Mouse (Mus musculus) kidney, postnatal 0 days (tissue): ENCODE measurements around the gene Dlgap1. TPM values are rescaled to one million over a fixed set of nuclear protein-coding genes. Genes with fewer than 3 reads are reported as not detected.

ENCODE experiments used
- ATAC-seq: fragments of 200-750 bp; cut with Nextera tagmentation; replicated peaks from 2 replicates; pipeline ENCODE4 v1.8.0; 2017; ENCODE audit warnings: low read depth, moderate number of reproducible peaks, moderate TSS enrichment, moderate library complexity; ENCODE audit not compliant: low FRiP score
- DNase-seq: peaks from one replicate; pipeline ENCODE4 v3.0.0-alpha.2; 2016; ENCODE audit warnings: low spot score
- H3K27ac ChIP-seq: fragments of 300-500 bp; sonication (generic); 2 replicates; pipeline ENCODE4 v1.5.1; 2014; ENCODE audit warnings: mild to moderate bottlenecking
- H3K27me3 ChIP-seq: fragments of 300-500 bp; sonication (generic); 2 replicates; pipeline ENCODE4 v1.6.1; 2014; ENCODE audit warnings: low read length, mixed read lengths; ENCODE audit not compliant: insufficient read depth
- H3K36me3 ChIP-seq: fragments of 300-500 bp; sonication (generic); 2 replicates; pipeline ENCODE4 v1.6.1; 2014; ENCODE audit warnings: low read length, mixed read lengths; ENCODE audit not compliant: insufficient read depth
- H3K4me1 ChIP-seq: fragments of 300-500 bp; sonication (generic); replicated peaks from 2 replicates; pipeline ENCODE4 v1.6.1; 2014; ENCODE audit warnings: antibody characterized with exemption, low read length, mixed read lengths; ENCODE audit not compliant: insufficient read depth
- H3K4me2 ChIP-seq: fragments of 300-500 bp; sonication (generic); 2 replicates; pipeline ENCODE4 v1.6.1; 2014; ENCODE audit warnings: mild to moderate bottlenecking, low read length, moderate library complexity, mixed read lengths
- H3K4me3 ChIP-seq: fragments of 300-500 bp; sonication (generic); replicated peaks from 2 replicates; pipeline ENCODE4 v1.5.1; 2014; ENCODE audit warnings: low read depth, low read length
- H3K9ac ChIP-seq: fragments of 300-500 bp; sonication (generic); 2 replicates; pipeline ENCODE4 v1.6.1; 2014; ENCODE audit warnings: low read depth, low read length
- H3K9me3 ChIP-seq: fragments of 300-500 bp; sonication (generic); replicated peaks from 2 replicates; pipeline ENCODE4 v1.6.1; 2016; ENCODE audit warnings: low read length, inconsistent platforms, mixed read lengths
- CTCF ChIP-seq: IDR thresholded peaks from 2 replicates; pipeline ENCODE4 v1.5.1; 2016; ENCODE audit warnings: antibody characterized with exemption, low read depth, mild to moderate bottlenecking, moderate library complexity
- whole genome bisulfite sequencing: fragments of 180-500 bp; shearing (Covaris S2); extraction: QIAGEN DNeasy Blood & Tissue Kit; methylation state at CpG from one replicate; pipeline ENCODE4 v1.1.7; 2014; 5-methylcytosine and 5-hydroxymethylcytosine counted together
- polyA plus RNA-seq: library from polyadenylated mRNA; unstranded; fragments of >200 nt; fragmentation: Nextera tagmentation; extraction: Ambion mirVana; gene quantifications from 2 replicates; pipeline ENCODE4 v1.2.1, GENCODE M21; 2015

The Dlgap1 gene
- polyA plus RNA-seq, 1 experiment from 2014 or later = 3.6 TPM

DNA sequence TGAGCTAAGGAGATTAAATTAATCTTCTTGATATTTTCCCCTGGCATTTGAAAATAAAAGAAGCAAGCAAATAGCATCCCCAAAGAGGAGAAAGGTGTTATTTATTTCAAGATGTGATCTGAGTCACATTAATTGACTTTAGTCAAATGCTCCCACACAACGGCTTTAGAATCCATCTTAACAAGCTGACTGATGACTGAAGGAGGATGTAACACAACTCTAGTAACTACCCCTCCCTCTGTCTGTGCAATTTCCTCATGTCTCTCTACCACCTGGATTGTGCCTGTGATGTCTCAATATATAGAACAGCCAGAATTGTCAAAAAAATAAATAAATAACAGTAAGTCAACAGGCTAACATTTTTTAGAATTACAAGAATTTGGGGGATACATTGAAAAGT lies 488.2 kb downstream of the Dlgap1 start:
- H3K4me2 ChIP-seq = no peak overlapping the region
- no peak for TF ChIP-seq CTCF
- H3K36me3 ChIP-seq = no peaks in the 10 kb centered on the region
- ATAC-seq (no peak), DNase-seq (peak; percentile 67)
- no peaks in the 10 kb centered on the region for H3K9me3 ChIP-seq
- H3K4me3 ChIP-seq = no peak overlapping the region
- no peaks in the 10 kb centered on the region for H3K4me1 ChIP-seq
- no peak overlapping the region for H3K27ac ChIP-seq
- no peak overlapping the region for H3K9ac ChIP-seq
- no peaks in the 10 kb centered on the region for H3K27me3 ChIP-seq
- 41% methylated on average over 1 of the region's 1 CpGs for WGBS

- DNase-seq (no peak), ATAC-seq (no peak)
- Histone ChIP-seq H3K9me3 (no peaks in the 10 kb centered on the region), H3K27ac (no peak overlapping the region), H3K4me2 (no peak overlapping the region), H3K4me3 (no peak overlapping the region), H3K27me3 (no peaks in the 10 kb centered on the region), H3K4me1 (no peaks in the 10 kb centered on the region), H3K36me3 (no peaks in the 10 kb centered on the region), H3K9ac (no peak overlapping the region)
- WGBS = 90% methylated on average over 8 of the region's 8 CpGs
- no peak for TF ChIP-seq CTCF
Observed at GRCm38 (mm10) chr17:70462231-70462630, 493.4 kb downstream of the Dlgap1 start.

GRCm38 (mm10) chr17:70462771-70463491 lies 494.1 kb downstream of the Dlgap1 start:
- TF ChIP-seq CTCF = no peak
- no peak for ATAC-seq
- no peak overlapping the region for H3K9ac ChIP-seq
- H3K4me2 ChIP-seq = no peak overlapping the region
- H3K4me1 ChIP-seq = no peaks in the 10 kb centered on the region
- no peak overlapping the region for H3K4me3 ChIP-seq
- 79% methylated on average over 8 of the region's 8 CpGs for WGBS
- no peak overlapping the region for H3K27ac ChIP-seq
- H3K9me3 ChIP-seq = no peaks in the 10 kb centered on the region
- DNase-seq = no peak
- no peaks in the 10 kb centered on the region for H3K27me3 ChIP-seq
- H3K36me3 ChIP-seq = no peaks in the 10 kb centered on the region

DNA sequence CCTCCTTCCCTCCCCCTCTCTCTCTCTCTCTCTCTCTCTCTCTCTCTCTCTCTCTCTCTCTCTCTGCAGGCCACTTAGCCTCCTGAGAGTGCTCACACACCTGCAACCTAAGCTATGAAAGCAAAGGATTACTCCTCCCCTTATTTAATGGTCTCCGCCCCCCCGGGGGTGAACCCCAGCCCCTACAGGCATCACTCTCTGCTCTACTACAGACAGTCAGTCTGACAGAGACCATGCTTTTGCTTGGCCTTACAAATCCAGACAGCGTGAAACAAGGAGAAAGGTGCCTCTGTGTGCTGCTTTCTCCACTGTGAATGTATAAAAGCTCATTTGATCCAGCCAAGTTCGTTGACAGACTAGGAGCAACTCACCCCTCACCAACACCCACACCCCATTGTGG lies 497.5 kb downstream of the Dlgap1 start:
- Histone ChIP-seq H3K27ac (no peak overlapping the region), H3K9ac (no peak overlapping the region), H3K4me1 (no peaks in the 10 kb centered on the region), H3K9me3 (no peaks in the 10 kb centered on the region), H3K4me2 (no peak overlapping the region), H3K27me3 (no peaks in the 10 kb centered on the region), H3K4me3 (no peak overlapping the region), H3K36me3 (no peaks in the 10 kb centered on the region)
- no peak for DNase-seq
- ATAC-seq = no peak
- 51% methylated on average over 4 of the region's 4 CpGs for WGBS
- TF ChIP-seq CTCF = no peak

GRCm38 (mm10) chr17:70470970-70471371 lies 502.1 kb downstream of the Dlgap1 start:
- no peaks in the 10 kb centered on the region for H3K27me3 ChIP-seq
- H3K4me2 ChIP-seq = no peak overlapping the region
- ATAC-seq (no peak), DNase-seq (no peak)
- H3K4me3 ChIP-seq = no peak overlapping the region
- H3K36me3 ChIP-seq = no peaks in the 10 kb centered on the region
- no peak overlapping the region for H3K27ac ChIP-seq
- WGBS = 71% methylated on average over 7 of the region's 7 CpGs
- TF ChIP-seq CTCF = no peak
- no peaks in the 10 kb centered on the region for H3K4me1 ChIP-seq
- no peak overlapping the region for H3K9ac ChIP-seq
- H3K9me3 ChIP-seq = no peaks in the 10 kb centered on the region

GRCm38 (mm10) chr17:70472162-70472561 lies 503.3 kb downstream of the Dlgap1 start:
- H3K27me3 ChIP-seq = no peaks in the 10 kb centered on the region
- no peak overlapping the region for H3K9ac ChIP-seq
- no peak overlapping the region for H3K27ac ChIP-seq
- TF ChIP-seq CTCF = no peak
- no peaks in the 10 kb centered on the region for H3K4me1 ChIP-seq
- H3K9me3 ChIP-seq = no peaks in the 10 kb centered on the region
- ATAC-seq (no peak), DNase-seq (no peak)
- 86% methylated on average over 7 of the region's 7 CpGs for WGBS
- H3K36me3 ChIP-seq = no peaks in the 10 kb centered on the region
- H3K4me2 ChIP-seq = no peak overlapping the region
- H3K4me3 ChIP-seq = no peak overlapping the region

DNA sequence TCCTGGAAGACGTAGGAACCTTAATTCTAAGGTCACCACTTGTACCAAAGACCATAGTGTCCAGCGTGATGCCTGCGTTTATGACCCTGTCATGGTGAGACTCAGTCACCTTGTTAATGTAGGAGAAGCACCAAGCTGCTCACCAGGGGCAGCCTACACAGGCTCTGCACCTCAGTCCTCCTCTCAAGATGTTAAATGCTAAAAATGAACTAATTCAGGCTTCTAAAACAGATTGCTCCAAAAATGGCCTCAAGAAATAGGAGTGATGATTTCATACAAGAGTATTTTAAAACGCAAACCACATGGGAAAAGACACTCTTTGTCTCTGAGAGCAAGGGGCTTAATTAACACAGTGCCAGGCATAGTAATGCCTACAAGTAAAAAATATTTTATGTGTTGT lies 505.0 kb downstream of the Dlgap1 start:
- Histone ChIP-seq H3K27ac (no peak overlapping the region), H3K9me3 (no peaks in the 10 kb centered on the region), H3K36me3 (no peaks in the 10 kb centered on the region), H3K4me2 (no peak overlapping the region), H3K4me1 (no peaks in the 10 kb centered on the region), H3K9ac (no peak overlapping the region), H3K27me3 (no peaks in the 10 kb centered on the region), H3K4me3 (no peak overlapping the region)
- ATAC-seq = no peak
- no peak for DNase-seq
- 83% methylated on average over 4 of the region's 4 CpGs for WGBS
- TF ChIP-seq CTCF = no peak
